Mouse (Mus musculus): ENCODE results near the gene Gon4l. TPM values are rescaled to one million over a fixed set of nuclear protein-coding genes. Genes with fewer than 3 reads are reported as not detected.
A peak's percentile ranks its signal among the peaks of the same experiment; 100 is the strongest.

Gene Gon4l
- total and polyA plus RNA-seq, 3 experiments: 33.8 to 52.2 (median 35.0) TPM

- Histone ChIP-seq H3K4me3 (ENCODE audit: control insufficient read depth in 1 of 2, insufficient read depth in 1 of 2, low read depth in 2 of 2, low read length in 2 of 2) (peak within 1 kb of the TSS; percentile 67 to 81), H3K9me3 (replicated peaks; ENCODE audit: insufficient read depth, low read length) (no peaks in the 10 kb centered on the region), H3K27ac (ENCODE audit: control insufficient read depth, low read depth, low read length) (peak within 1 kb of the TSS; percentile 79), H3K9ac (ENCODE audit: control insufficient read depth, low read depth, low read length, poor library complexity, severe bottlenecking) (peak within 1 kb of the TSS; percentile 80), H3K36me3 (ENCODE audit: control insufficient read depth in 1 of 2, insufficient read depth in 2 of 2, low read length in 2 of 2) (peaks cover 0 to 9% of the 10 kb centered on the region in 2 experiments; a peak in 2 of 4 replicates), H3K79me2 (ENCODE audit: control insufficient read depth, insufficient read depth, low read length, poor library complexity) (peaks cover 13% of the 10 kb centered on the region), H3K4me1 (ENCODE audit: control insufficient read depth in 1 of 2, insufficient read depth in 2 of 2, low read length in 2 of 2) (peaks cover 0 to 12% of the 10 kb centered on the region in 2 experiments; a peak in 1 of 4 replicates), H3K27me3 (ENCODE audit: control insufficient read depth in 1 of 2, insufficient read depth in 2 of 2, low read length in 2 of 2) (no peaks in the 10 kb centered on the region)
- peak; percentile 99 for DNase-seq (ENCODE audit: low read depth, low spot score)
- TF ChIP-seq ZMIZ1 (IDR thresholded peaks at IDR 0.05; ENCODE audit: low read depth, low read length): peak; percentile 98
- TF ChIP-seq ZC3H11A (IDR thresholded peaks at IDR 0.05; ENCODE audit: low read depth, low read length): no peak
- TF ChIP-seq GABPA (IDR thresholded peaks at IDR 0.05; ENCODE audit: low read depth, low read length): no peak
- peak; percentile 90 for TF ChIP-seq ELF1 (IDR thresholded peaks at IDR 0.05; ENCODE audit: low read depth, low read length)
- TF ChIP-seq BHLHE40 (IDR thresholded peaks at IDR 0.05; ENCODE audit: borderline replicate concordance, low read depth, low read length): peak; percentile 70; the same call in 1 of the 2 replicates
- TF ChIP-seq ZKSCAN1 (IDR thresholded peaks at IDR 0.05; ENCODE audit: low read depth, low read length): no peak
- no peak for TF ChIP-seq CHD2 (IDR thresholded peaks at IDR 0.05; ENCODE audit: low read length)
- peak; percentile 94; the same call in 1 of the 2 replicates for TF ChIP-seq MXI1 (IDR thresholded peaks at IDR 0.05; ENCODE audit: low read depth, low read length)
- peak; percentile 97 for TF ChIP-seq USF1 (IDR thresholded peaks at IDR 0.05; ENCODE audit: low read depth, low read length)
- 0 out of 2 replicates have a peak, but pooled peaks have one; percentile 80 for TF ChIP-seq UBTF (IDR thresholded peaks at IDR 0.05; ENCODE audit: borderline replicate concordance, insufficient read depth, low read depth, low read length)
- TF ChIP-seq TBP (IDR thresholded peaks at IDR 0.05; ENCODE audit: low read depth, low read length): peak; percentile 95
- peak; percentile 99 for TF ChIP-seq POLR2AphosphoS2 (IDR thresholded peaks at IDR 0.05; ENCODE audit: low read length)
- peak; percentile 81 for TF ChIP-seq HCFC1 (IDR thresholded peaks at IDR 0.05; ENCODE audit: low read depth, low read length)
- TF ChIP-seq JUND (IDR thresholded peaks at IDR 0.05; ENCODE audit: low read depth, low read length): no peak
- TF ChIP-seq CTCF (IDR thresholded peaks at IDR 0.05 in 2 of 3, conservative IDR thresholded peaks at IDR 0.05 in 1 of 3; ENCODE audit: control insufficient read depth in 1 of 3, insufficient read depth in 1 of 3, low read depth in 2 of 3, low read length in 3 of 3, poor library complexity in 1 of 3, severe bottlenecking in 1 of 3): no peak
- no peak for TF ChIP-seq TAL1 (IDR thresholded peaks at IDR 0.05; ENCODE audit: low read length)
- peak; percentile 31; the same call in 1 of the 2 replicates for TF ChIP-seq POLR2AphosphoS5 (IDR thresholded peaks at IDR 0.05; ENCODE audit: borderline replicate concordance, low read depth, low read length)
- TF ChIP-seq E2F4 (IDR thresholded peaks at IDR 0.05; ENCODE audit: borderline replicate concordance, low read depth, low read length): no peak
- TF ChIP-seq ETS1 (IDR thresholded peaks at IDR 0.05; ENCODE audit: low read depth, low read length): no peak
- TF ChIP-seq SIN3A (IDR thresholded peaks at IDR 0.05; ENCODE audit: low read length): peak; percentile 92
- TF ChIP-seq MYB (IDR thresholded peaks at IDR 0.05; ENCODE audit: low read depth, low read length): no peak
- TF ChIP-seq MYC (IDR thresholded peaks at IDR 0.05; ENCODE audit: low read depth, low read length): peak; percentile 95
- TF ChIP-seq TCF12 (IDR thresholded peaks at IDR 0.05; ENCODE audit: low read depth, low read length): peak; percentile 73
- peak in 1 of 2 experiments; percentile 68; a peak in 1 of 4 replicates for TF ChIP-seq USF2 (IDR thresholded peaks at IDR 0.05; ENCODE audit: borderline replicate concordance in 1 of 2, insufficient read depth in 1 of 2, low read depth in 1 of 2, low read length in 2 of 2)
- no peak for TF ChIP-seq KAT2A (conservative IDR thresholded peaks at IDR 0.05; ENCODE audit: low read depth, low read length)
- peak in 1 of 2 experiments; percentile 38; a peak in 2 of 4 replicates for TF ChIP-seq EP300 (IDR thresholded peaks at IDR 0.05; ENCODE audit: low read depth in 1 of 2, low read length in 2 of 2)
- TF ChIP-seq NRF1 (IDR thresholded peaks at IDR 0.05; ENCODE audit: insufficient read depth, low read depth, low read length, poor library complexity, severe bottlenecking): 0 out of 2 replicates have a peak, but pooled peaks have one; percentile 43
- TF ChIP-seq SMC3 (IDR thresholded peaks at IDR 0.05; ENCODE audit: low read depth, low read length): no peak
- TF ChIP-seq RAD21 (IDR thresholded peaks at IDR 0.05; ENCODE audit: low read depth, low read length): no peak
- TF ChIP-seq MEF2A (IDR thresholded peaks at IDR 0.05; ENCODE audit: extremely low read depth, insufficient replicate concordance, low read depth, low read length, poor library complexity, severe bottlenecking): 0 out of 2 replicates have a peak, but pooled peaks have one; percentile 33
- peak; percentile 9; the same call in 1 of the 2 replicates for TF ChIP-seq ZNF384 (IDR thresholded peaks at IDR 0.05; ENCODE audit: low read depth, low read length)
- no peak for TF ChIP-seq MAFK (IDR thresholded peaks at IDR 0.05; ENCODE audit: borderline replicate concordance, low read depth, low read length)
- TF ChIP-seq MAZ (IDR thresholded peaks at IDR 0.05; ENCODE audit: low read depth, low read length): peak; percentile 87; the same call in 1 of the 2 replicates
- TF ChIP-seq RCOR1 (IDR thresholded peaks at IDR 0.05; ENCODE audit: low read depth, low read length): no peak
Measured at GRCm38 (mm10) chr3:88913511-88914383, 78.7 kb downstream of the Gon4l start, which contains the start of gene Msto1. TSS of gene Msto1 (minus strand) at chr3:88913999.

Data from MEL (cell line).